Mouse (Mus musculus) lung, embryonic 16.5 days (tissue): ENCODE results near the gene Smarca2. TPM values are rescaled to one million over a fixed set of nuclear protein-coding genes. Genes with fewer than 3 reads are reported as not detected.

Experiments used
- ATAC-seq: fragments of 200-750 bp; cut with Nextera tagmentation; 2 replicates; pipeline ENCODE4 v1.8.0; 2017; ENCODE audit warnings: low read depth, mild to moderate bottlenecking, moderate library complexity
- H3K27ac ChIP-seq: fragments of 300-500 bp; sonication (generic); 2 replicates; pipeline ENCODE4 v1.5.1; 2014; ENCODE audit warnings: mild to moderate bottlenecking, control low read depth, low read length
- H3K27me3 ChIP-seq: fragments of 300-500 bp; sonication (generic); 2 replicates; pipeline ENCODE4 v1.6.1; 2014; ENCODE audit warnings: low read depth, low read length, mixed read lengths; ENCODE audit not compliant: control insufficient read depth, insufficient read depth
- H3K36me3 ChIP-seq: fragments of 300-500 bp; sonication (generic); 2 replicates; pipeline ENCODE4 v1.6.1; 2014; ENCODE audit warnings: low read length; ENCODE audit not compliant: control insufficient read depth, insufficient read depth
- H3K4me1 ChIP-seq: fragments of 300-500 bp; sonication (generic); replicated peaks from 2 replicates; pipeline ENCODE4 v1.6.1; 2014; ENCODE audit warnings: low read length, mixed read lengths; ENCODE audit not compliant: control insufficient read depth, insufficient read depth
- H3K4me2 ChIP-seq: fragments of 300-500 bp; sonication (generic); 2 replicates; pipeline ENCODE4 v1.6.1; 2014; ENCODE audit warnings: low read depth, low read length, control low read depth
- H3K4me3 ChIP-seq: fragments of 300-500 bp; sonication (generic); 2 replicates; pipeline ENCODE4 v1.5.1; 2014; ENCODE audit warnings: mild to moderate bottlenecking, low read length, control low read depth
- H3K9ac ChIP-seq: fragments of 300-500 bp; sonication (generic); 2 replicates; pipeline ENCODE4 v1.6.1; 2014; ENCODE audit warnings: low read length, control low read depth
- H3K9me3 ChIP-seq: fragments of 300-500 bp; sonication (generic); 2 replicates; pipeline ENCODE4 v1.6.1; 2016; ENCODE audit warnings: low read length; ENCODE audit not compliant: control insufficient read depth
- WGBS: fragments of 180-500 bp; shearing (Covaris S2); extraction: QIAGEN DNeasy Blood & Tissue Kit; methylation state at CpG from one replicate; pipeline ENCODE4 v1.1.7; 2014; 5-methylcytosine and 5-hydroxymethylcytosine counted together
- polyA plus RNA-seq: library from polyadenylated mRNA; unstranded; fragments of >200 nt; fragmentation: Nextera tagmentation; extraction: Ambion mirVana; gene quantifications from 2 replicates; pipeline ENCODE4 v1.2.1, GENCODE M21; 2015

Smarca2 gene
- polyA plus RNA-seq, 1 experiment from 2014 or later: 48.1 TPM

DNA sequence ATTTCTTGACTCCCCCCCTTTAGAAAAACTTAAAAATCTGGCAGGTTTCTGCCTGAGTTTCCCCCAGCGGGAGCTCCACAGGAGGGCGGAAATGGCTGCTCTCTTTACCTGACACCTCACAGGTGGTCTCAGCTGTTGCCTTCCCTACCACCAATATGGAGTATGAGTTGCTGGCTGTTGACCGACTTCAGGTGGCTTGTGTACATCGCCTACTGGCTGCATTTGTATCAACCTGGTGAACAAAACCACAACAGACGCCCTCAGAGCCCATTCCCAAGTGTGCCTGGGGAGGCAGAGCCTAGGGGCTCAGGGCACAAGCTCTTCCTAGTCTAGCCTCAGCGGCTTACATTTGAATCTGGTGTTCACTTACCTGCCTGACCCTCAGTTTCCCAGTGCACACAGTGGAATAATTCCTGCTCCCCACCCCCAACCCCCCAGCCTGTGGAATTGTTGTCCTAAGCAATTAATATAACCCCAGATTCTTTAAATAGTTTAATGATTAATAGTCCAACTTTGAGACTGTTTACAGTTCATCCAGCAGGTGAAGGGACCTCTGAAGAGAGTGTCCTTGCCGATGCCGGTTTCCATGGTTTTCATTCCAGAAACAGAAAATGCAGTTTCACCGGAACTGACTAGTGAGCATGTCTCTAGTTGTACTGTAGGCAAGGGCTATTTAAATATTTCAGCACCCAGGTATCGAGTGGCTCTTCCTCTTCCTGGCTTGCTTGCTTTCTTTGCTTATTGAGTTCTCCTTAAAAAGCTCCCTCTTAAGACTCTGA lies 149.4 kb downstream of the Smarca2 start:
- 44% methylated on average over 10 of the region's 10 CpGs for WGBS
- Histone ChIP-seq H3K9me3 (no peaks in the 10 kb centered on the region), H3K9ac (0 out of 2 replicates have a peak overlapping the region, but pooled peaks have one; percentile 6), H3K4me1 (peaks cover 35% of the 10 kb centered on the region), H3K36me3 (peaks cover 4% of the 10 kb centered on the region; the same call in 1 of the 2 replicates), H3K4me2 (0 out of 2 replicates have a peak overlapping the region, but pooled peaks have one; percentile 11), H3K27me3 (no peaks in the 10 kb centered on the region), H3K4me3 (no peak overlapping the region), H3K27ac (peak overlapping the region; percentile 72)
- ATAC-seq: peak; percentile 53

DNA sequence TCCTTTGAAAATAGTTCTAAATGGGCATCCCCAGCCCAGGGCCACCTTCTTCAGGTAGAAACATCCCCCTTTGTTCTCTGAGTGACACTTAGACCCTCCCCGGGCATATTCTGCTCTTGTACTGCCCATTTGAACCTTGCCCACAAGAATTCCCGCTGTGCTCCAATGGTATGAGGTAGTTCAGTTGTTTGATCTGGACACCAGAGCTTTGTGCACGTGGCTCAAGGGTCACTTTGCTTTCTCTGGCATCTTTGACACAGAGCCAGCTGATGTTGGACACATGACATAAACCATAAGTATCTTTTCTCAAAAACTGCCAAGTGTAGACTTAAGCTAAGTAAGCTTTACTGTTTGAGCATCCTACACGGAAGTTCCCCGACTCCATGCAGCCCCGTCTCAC lies 151.1 kb downstream of the Smarca2 start:
- H3K4me1 ChIP-seq: peaks cover 27% of the 10 kb centered on the region
- no peaks in the 10 kb centered on the region for H3K27me3 ChIP-seq
- H3K4me2 ChIP-seq: no peak overlapping the region
- no peak overlapping the region for H3K9ac ChIP-seq
- H3K4me3 ChIP-seq: no peak overlapping the region
- WGBS: 49% methylated on average over 6 of the region's 6 CpGs
- no peak for ATAC-seq
- H3K36me3 ChIP-seq: peaks cover 6% of the 10 kb centered on the region; the same call in 1 of the 2 replicates
- no peak overlapping the region for H3K27ac ChIP-seq
- no peaks in the 10 kb centered on the region for H3K9me3 ChIP-seq

DNA sequence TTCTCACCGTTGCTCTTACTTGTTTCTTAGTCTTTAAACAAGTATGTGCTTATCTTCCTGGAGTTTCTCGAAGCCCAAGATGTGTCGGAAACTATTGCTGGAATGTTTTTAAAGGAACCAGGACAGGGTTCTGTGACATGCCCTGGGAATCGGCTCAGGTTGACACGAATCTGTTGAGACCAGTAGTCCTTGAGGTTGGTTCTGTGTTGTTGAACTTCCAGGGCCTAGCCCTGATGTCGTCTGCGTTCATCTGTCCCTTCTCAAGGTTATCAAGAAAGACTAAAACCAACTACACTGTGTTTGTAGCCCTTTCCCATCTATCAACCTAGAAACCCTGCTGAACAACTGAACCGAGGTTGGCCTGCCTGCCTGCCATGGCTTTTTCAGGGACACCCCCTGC lies 151.5 kb downstream of the Smarca2 start:
- H3K4me3 ChIP-seq: no peak overlapping the region
- no peak overlapping the region for H3K9ac ChIP-seq
- ATAC-seq: no peak
- H3K36me3 ChIP-seq: peaks cover 6% of the 10 kb centered on the region; the same call in 1 of the 2 replicates
- H3K4me1 ChIP-seq: peaks cover 27% of the 10 kb centered on the region
- WGBS: 48% methylated on average over 8 of the region's 8 CpGs
- no peak overlapping the region for H3K27ac ChIP-seq
- no peaks in the 10 kb centered on the region for H3K27me3 ChIP-seq
- H3K9me3 ChIP-seq: no peaks in the 10 kb centered on the region
- no peak overlapping the region for H3K4me2 ChIP-seq

DNA sequence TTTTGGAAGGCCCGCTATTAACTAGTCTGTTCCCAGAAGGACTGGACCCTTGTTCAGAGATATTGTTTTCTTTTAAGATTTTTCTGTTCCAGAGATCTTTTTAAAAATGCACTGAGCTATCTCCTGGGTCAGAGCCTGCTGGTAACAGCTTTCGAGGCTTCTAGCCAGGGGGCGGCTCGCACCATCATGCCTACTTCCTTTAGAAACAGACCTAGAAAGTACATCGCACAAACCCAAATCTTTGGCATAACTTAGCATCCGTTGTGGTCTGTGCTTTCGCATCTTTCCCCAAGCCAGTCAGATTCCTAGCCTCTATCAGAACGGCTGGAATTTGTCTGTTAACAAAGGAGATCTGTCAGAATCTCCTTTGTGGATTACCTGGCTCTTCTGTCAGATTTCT lies 153.3 kb downstream of the Smarca2 start:
- ATAC-seq: no peak
- WGBS: 61% methylated on average over 8 of the region's 8 CpGs
- no peak overlapping the region; the same call in 1 of the 2 replicates for H3K4me2 ChIP-seq
- H3K4me3 ChIP-seq: 0 out of 2 replicates have a peak overlapping the region, but pooled peaks have one; percentile 2
- peaks cover 27% of the 10 kb centered on the region for H3K4me1 ChIP-seq
- H3K27ac ChIP-seq: peak overlapping the region; percentile 72
- H3K9ac ChIP-seq: 0 out of 2 replicates have a peak overlapping the region, but pooled peaks have one; percentile 36
- no peaks in the 10 kb centered on the region for H3K9me3 ChIP-seq
- H3K27me3 ChIP-seq: no peaks in the 10 kb centered on the region
- 0 out of 2 replicates have a peak, but pooled peaks cover 2% of the 10 kb centered on the region for H3K36me3 ChIP-seq

DNA sequence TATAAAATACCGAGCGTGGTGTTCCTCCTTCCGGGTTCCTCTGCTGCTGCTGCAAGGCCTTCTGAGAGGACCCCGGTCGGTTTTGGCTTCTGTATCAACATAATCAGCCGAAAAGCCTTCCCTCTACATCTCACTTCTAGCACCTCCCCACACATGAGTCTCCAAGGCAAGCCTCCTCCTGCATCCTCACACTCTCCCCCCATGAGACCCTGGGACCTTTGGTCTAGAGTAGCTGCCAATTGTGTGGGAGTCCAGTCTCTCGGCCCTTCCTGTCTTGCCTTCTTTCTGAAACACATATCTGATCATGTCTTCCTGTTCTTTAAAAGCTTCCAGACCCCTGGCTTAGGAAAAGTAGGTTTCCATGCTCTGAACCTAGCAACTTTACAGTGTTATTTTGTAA lies 153.8 kb downstream of the Smarca2 start:
- peak overlapping the region; percentile 72 for H3K27ac ChIP-seq
- H3K4me1 ChIP-seq: peaks cover 22% of the 10 kb centered on the region
- H3K4me2 ChIP-seq: no peak overlapping the region
- H3K9me3 ChIP-seq: no peaks in the 10 kb centered on the region
- H3K36me3 ChIP-seq: 0 out of 2 replicates have a peak, but pooled peaks cover 2% of the 10 kb centered on the region
- no peak overlapping the region for H3K4me3 ChIP-seq
- H3K27me3 ChIP-seq: no peaks in the 10 kb centered on the region
- 0 out of 2 replicates have a peak overlapping the region, but pooled peaks have one; percentile 36 for H3K9ac ChIP-seq
- 0 out of 2 replicates have a peak, but pooled peaks have one; percentile 39 for ATAC-seq
- WGBS: 36% methylated on average over 7 of the region's 7 CpGs

DNA sequence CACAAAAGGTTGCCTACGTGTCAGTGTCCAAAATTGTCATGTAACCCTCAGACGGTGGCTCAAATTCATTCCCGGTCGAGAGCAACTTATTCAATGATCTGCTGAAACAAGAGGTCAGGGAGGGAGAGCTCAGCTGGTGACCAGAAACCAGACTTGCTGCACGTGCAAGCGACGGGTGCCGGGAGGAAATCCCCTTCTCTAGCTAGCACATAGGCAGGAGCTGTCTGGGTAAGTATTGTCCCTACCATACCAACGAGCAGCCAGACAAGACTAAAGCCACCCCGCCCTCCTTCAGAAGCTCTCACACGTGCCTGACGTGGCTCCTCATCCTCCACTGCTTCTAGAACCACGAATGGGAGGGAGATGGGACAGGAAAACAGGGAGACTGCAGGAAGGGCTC lies 154.4 kb downstream of the Smarca2 start:
- Histone ChIP-seq H3K9ac (no peak overlapping the region), H3K4me2 (no peak overlapping the region), H3K9me3 (no peaks in the 10 kb centered on the region), H3K4me1 (peaks cover 20% of the 10 kb centered on the region), H3K36me3 (0 out of 2 replicates have a peak, but pooled peaks cover 2% of the 10 kb centered on the region), H3K27me3 (no peaks in the 10 kb centered on the region), H3K27ac (no peak overlapping the region), H3K4me3 (no peak overlapping the region)
- ATAC-seq: no peak
- WGBS: 65% methylated on average over 13 of the region's 13 CpGs

DNA sequence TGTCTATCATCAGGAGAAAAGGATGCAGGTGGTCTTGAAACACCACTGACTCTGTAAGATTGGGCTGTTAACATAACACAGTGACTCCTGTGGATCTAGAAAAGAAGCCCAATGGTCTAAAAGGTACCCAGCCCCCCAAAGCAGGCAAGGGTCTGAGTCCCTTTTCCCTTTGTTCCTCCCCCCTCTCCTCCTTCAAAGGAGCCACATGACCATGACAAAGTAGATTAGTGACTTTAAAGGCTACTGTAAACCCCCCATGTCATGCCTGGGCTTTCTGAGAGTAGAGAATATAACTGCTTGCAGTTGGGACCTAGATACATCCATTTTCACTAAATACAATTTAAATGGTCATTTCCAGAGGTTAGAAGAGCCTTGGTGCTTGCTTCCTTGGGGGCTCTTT lies 156.4 kb downstream of the Smarca2 start:
- no peaks in the 10 kb centered on the region for H3K9me3 ChIP-seq
- no peak overlapping the region for H3K9ac ChIP-seq
- H3K4me2 ChIP-seq: no peak overlapping the region
- H3K36me3 ChIP-seq: 0 out of 2 replicates have a peak, but pooled peaks cover 2% of the 10 kb centered on the region
- H3K27me3 ChIP-seq: no peaks in the 10 kb centered on the region
- H3K4me1 ChIP-seq: peaks cover 13% of the 10 kb centered on the region
- no peak overlapping the region for H3K27ac ChIP-seq
- no peak for ATAC-seq
- no peak overlapping the region for H3K4me3 ChIP-seq

DNA sequence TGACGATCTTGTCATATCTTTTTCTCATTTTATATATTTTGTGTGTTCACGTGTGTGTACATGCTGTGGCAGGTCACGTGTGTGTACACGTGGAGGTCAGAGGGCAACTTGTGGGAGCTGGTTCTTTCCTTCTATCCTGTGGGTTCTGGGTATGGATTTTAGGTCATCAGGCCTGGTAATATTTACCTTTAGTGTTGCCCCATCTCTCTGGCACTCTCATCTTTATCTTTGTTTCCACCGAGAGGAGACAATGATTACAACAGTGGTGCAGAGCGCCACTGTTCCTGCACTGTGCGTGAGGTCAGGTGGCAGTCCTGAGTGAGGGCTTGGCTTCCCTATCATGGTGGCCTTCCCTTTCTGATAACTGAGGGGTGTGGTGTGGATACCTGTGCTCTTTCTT lies 160.6 kb downstream of the Smarca2 start:
- H3K4me3 ChIP-seq: no peak overlapping the region
- H3K4me1 ChIP-seq: no peaks in the 10 kb centered on the region
- 83% methylated on average over 7 of the region's 7 CpGs for WGBS
- ATAC-seq: no peak
- no peak overlapping the region for H3K9ac ChIP-seq
- H3K4me2 ChIP-seq: no peak overlapping the region
- H3K9me3 ChIP-seq: no peaks in the 10 kb centered on the region
- H3K27ac ChIP-seq: no peak overlapping the region
- H3K27me3 ChIP-seq: no peaks in the 10 kb centered on the region
- H3K36me3 ChIP-seq: no peaks in the 10 kb centered on the region

DNA sequence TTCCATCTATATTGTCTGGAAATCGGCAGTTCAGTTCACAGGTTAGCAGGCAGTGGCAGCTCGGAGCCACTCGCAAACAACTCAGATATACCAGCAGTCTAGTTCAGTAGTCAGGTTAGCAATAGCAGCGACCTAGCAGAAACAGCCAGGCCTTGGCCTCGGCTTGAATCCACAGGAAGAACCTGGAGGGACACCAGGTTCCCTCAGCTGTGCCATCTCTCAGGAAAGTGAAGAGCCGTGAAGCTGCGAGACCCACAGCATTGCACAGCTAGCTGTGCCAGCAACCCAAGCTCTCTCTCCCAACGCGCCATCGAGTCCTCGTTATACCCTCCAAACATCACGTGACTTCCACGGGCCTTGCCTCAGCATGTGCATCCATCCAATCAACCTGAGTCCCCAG lies 162.6 kb downstream of the Smarca2 start:
- Histone ChIP-seq H3K4me1 (no peaks in the 10 kb centered on the region), H3K9me3 (no peaks in the 10 kb centered on the region), H3K9ac (no peak overlapping the region), H3K4me2 (no peak overlapping the region), H3K27ac (no peak overlapping the region), H3K27me3 (no peaks in the 10 kb centered on the region), H3K36me3 (peaks cover 11% of the 10 kb centered on the region), H3K4me3 (no peak overlapping the region)
- 92% methylated on average over 13 of the region's 13 CpGs for WGBS
- ATAC-seq: no peak
